Mouse (Mus musculus) layer of hippocampus, adult 18-20 months (tissue): Measurements from ENCODE around the gene Olfr132. TPM values are rescaled to one million over a fixed set of nuclear protein-coding genes. Genes with fewer than 3 reads are reported as not detected.
"Not testable (repeated sequence)": the region's sequence is repeated elsewhere in the genome, so short reads cannot be mapped to it uniquely, and the experiment has no call there.

ENCODE experiments used
- DNase-seq, 2 experiments: peaks; one replicate each; pipeline ENCODE4 v3.0.0; 2022; ENCODE audit warnings: low spot score in 2 of 2
- long read RNA-seq: library from polyadenylated mRNA; stranded (forward); transcript quantifications from one replicate; pipeline ENCODE4 v2.0.0, GENCODE M21; 2021
- total RNA-seq, 2 experiments: library from RNA; stranded (reverse); gene quantifications; 2 replicates each; pipeline ENCODE4 v1.2.3; 2021

Olfr132 gene
- total RNA-seq, result not detected
- long read RNA-seq, result 0 reads

DNA sequence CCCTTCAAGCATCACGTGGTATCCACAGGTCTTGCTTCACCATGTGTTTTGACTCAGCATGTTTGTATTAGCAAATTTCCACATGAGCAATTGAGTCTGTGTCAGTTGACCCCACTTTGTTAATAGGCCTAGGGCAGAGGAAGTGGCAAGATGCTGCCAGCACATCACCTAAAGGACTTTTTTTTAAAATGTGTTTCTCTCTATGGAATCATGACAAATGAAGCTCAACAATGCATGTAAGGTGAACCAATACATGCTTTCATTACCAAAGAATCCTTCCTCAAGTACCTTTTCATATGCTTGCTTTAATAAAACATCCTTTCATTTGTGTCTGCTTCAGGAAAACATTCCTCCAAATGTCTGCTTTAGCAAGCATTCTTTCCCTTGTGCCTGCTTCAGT lies at the start of gene Olfr132:
Gene Olfr132, minus strand, starts transcription at position 101 of the 400 bp plus-strand sequence.
- DNase-seq, result no peak

DNA sequence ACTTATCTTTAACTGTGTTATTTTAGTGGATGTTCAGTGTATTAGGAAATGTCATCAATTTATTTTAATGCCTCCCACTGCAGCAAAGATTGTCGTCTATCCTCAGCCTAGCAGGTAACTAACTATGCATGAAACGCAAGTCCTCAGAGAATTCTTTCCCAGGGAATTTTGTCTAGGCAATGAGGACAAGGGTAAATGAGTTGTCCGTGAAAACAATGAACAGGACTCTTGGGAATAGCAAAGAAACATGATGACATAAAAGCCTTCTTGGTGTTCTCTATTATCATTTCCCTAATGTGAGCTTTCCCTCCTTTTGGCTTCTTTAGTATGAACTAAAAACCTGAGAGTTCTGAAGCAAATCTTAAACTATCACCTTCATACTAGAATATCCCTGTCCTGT lies 36.8 kb upstream of the Olfr132 start, which contains the start of gene Olfr134:
Gene Olfr134, plus strand, starts transcription at position 301 of the 400 bp plus-strand sequence.
- DNase-seq, result no peak

DNA sequence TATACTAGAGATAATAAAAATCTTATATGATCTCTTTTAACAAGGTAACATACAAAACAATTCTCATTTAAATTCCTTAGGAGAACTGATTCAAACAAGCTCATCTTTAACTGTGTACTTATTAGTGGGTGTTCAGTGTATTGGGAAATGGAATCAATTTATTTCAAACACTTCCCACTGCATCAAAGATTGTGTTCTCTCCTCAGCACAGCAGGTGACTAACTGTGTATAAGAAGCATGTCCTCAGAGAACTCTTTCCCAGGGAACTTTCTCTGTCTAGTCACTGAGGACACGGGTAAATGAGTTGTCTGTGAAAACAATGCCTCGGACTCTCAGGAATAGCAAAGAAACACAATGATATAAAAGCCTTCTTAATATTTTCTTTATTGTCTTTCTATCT lies 10.7 kb upstream of the Olfr132 start, which contains the start of gene Olfr133:
Gene Olfr133, plus strand, starts transcription at position 301 of the 400 bp plus-strand sequence.
- DNase-seq, result no peak

DNA sequence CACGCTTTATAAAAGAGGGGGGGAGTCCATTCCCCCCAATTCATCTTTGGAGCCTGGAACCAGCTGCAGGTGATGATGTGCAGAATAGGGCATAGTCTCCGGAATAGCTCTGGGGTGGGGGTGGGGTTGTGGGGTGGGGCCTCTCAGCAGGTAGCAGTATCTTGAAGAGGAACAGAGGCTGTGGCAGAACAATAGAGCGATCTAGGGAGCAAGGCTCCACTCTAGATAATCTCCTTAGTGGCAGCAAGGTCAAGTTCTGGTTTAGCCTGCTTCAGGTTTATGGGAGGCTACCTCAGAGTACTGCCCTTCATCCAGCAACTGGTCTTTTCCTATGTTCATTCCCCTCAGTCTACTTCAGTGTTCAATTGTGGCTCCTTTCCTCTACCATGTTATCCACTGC lies 9.0 kb downstream of the Olfr132 start:
- DNase-seq, result not testable (repeated sequence)

DNA sequence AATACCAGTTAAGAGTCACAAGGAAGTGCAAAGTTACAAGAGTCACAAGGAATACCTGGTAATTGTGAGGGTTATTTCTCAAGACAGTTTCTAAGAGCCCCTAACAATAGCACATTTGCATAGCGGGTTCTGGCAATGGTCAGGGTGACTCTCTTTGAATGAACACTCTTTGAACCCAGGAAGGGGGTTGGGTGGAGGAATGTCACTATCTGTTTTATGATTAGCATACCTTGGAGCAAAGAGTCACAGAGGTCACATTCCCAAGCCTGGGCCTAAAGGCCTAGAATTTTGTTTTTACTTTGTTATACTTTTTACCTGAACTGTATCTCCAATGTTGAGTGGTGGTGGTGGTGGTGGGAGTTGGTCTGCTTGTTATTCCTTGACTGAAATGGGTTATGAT lies 10.1 kb downstream of the Olfr132 start:
- not testable (repeated sequence) for DNase-seq

DNA sequence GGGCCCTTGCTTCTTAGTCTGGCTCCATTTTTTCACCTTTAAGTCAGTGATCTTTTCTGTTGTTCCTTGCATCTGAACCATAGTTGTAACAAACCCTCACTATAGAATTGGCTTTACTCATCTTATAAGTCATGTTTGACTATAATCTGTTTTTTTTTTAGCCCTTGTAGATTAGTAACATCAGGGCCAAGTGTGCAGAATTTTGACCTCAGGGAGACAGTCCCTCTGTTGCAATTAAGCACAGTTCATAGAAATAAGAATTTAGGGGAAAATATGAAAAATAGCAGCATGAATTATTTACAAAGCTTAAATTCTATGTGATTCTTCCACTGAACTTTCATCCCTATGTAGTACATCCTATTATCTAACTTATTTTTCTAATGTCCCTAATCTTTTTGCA lies 45.7 kb downstream of the Olfr132 start, which contains the start of gene Olfr131:
Gene Olfr131, minus strand, starts transcription at position 101 of the 400 bp plus-strand sequence.
- no peak for DNase-seq

DNA sequence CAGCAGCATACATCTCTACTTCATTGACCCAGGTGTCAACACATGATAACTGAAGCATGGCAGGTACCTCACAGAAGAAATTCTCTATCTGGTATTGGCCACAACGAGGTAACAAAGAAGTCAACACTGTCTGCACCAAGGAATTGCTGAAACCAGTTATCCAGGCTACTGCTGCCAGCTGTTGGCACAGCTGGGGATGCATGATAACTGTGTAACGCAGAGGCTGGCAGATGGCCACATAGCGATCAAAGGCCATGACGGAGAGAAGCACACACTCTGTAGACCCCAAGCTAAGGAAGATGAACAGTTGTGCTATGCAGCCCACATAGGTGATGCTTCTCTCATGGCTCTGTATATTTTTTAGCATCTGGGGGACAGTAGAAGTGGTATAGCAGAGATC lies 52.0 kb downstream of the Olfr132 start:
- no peak for DNase-seq

Other genes with a start within 250 kb of the Olfr132 start
- gene Olfr127, start 234.1 kb downstream of the Olfr132 start, total RNA-seq, result not detected
- gene Olfr128, start 214.0 kb downstream of the Olfr132 start, total RNA-seq, result not detected
- not detected for gene Olfr761, start 181.4 kb downstream of the Olfr132 start, total RNA-seq
- gene Olfr129, start 74.4 kb downstream of the Olfr132 start, total RNA-seq, result not detected
- not detected for gene Olfr130, start 70.6 kb downstream of the Olfr132 start, total RNA-seq
- not detected for gene Olfr131, start 45.8 kb downstream of the Olfr132 start, total RNA-seq
- gene Olfr133, start 10.8 kb upstream of the Olfr132 start, total RNA-seq, result not detected
- not detected for gene Olfr134, start 36.9 kb upstream of the Olfr132 start, total RNA-seq
- gene Olfr135, start 69.8 kb upstream of the Olfr132 start, total RNA-seq, result not detected
- gene Olfr138, start 126.5 kb upstream of the Olfr132 start, total RNA-seq, result not detected
- gene Olfr137, start 173.0 kb upstream of the Olfr132 start, total RNA-seq, result not detected
- gene Olfr136, start 195.3 kb upstream of the Olfr132 start, total RNA-seq, result not detected